Mouse (Mus musculus) urinary bladder, adult 2 months (tissue): ENCODE measurements around the gene Mdm2. TPM values are rescaled to one million over a fixed set of nuclear protein-coding genes. Genes with fewer than 3 reads are reported as not detected.
A peak's percentile ranks its signal among the peaks of the same experiment; 100 is the strongest.
"Not testable (repeated sequence)": the region's sequence is repeated elsewhere in the genome, so short reads cannot be mapped to it uniquely, and the experiment has no call there.

Source experiments
- DNase-seq: peaks from one replicate; pipeline ENCODE4 v3.0.0; 2022; ENCODE audit warnings: low spot score
- polyA plus RNA-seq: library from polyadenylated mRNA; depleted of rRNA; stranded (reverse); fragments of >200 nt; gene quantifications from 2 replicates; pipeline ENCODE4 v1.2.3, GENCODE M21; 2012; rRNA removed

Mdm2 gene
- 65.3 and 70.2 TPM in 2 replicates for polyA plus RNA-seq

DNA sequence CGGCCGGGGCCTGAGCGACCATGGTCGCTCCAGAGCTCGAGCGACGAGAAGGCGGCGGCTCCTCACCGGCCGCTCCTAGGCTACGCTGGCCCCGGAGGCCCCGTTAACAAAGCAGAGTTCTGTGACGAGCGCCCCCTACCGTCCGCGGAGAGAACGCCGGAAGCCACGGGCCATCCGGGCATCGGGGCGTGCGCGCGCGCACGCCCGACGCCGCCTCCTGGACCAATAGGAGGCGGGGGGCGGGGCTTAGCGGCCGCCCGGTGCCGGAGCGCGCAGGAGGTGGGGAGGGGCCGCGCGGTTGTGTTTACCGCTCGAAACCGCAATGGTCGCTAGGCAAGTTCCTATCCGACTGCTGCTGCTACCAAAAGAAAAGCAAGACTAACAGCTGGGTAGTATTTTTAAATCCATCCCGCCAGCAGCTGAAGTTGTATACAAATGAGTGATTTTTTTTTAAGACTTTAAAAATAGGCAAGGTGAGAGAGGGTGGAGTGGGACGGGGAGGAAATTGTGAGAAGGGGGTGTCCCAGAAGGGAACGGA is at the start of gene Mdm2:
Mdm2 (minus strand) TSS at position 155 of the 538 bp plus-strand sequence.
- peak; percentile 99 for DNase-seq

DNA sequence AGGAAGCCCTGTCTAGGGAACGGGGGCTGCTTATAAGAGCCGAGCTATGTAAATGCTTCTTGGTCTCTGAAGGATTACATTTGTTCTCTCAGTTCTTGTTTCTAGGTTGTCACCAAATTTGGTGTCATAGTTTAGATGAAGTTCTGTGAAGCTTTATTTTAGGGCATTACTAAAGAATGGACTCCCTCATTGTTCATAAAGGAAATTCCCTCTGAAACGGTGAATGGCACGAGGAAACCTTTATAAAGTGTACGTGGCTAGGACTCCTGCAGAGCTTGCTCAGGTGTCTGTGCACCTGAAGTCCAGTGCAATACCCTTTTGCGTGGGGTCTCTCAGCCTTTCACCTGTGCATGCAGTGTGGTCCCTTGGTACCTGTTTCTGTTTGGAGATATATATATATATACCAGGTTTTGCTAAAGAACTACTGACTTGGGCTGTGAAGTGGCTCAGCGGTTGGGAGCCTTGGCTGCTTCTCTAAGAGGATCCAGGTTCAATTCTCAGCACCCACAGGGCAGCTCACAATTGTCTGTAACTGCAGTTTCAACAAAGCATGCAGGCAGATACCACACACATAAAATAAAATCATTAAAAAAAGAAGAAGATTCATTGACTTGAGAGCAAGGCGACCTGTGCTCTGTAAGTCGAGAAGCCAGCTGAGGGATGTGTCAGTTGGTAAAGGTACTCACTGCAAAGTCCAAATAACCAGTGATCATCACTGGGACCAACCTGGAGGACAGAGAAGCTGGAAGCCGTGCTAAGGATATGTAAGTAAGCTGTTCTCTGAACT is 49.5 kb upstream of the Mdm2 start:
- no peak for DNase-seq

DNA sequence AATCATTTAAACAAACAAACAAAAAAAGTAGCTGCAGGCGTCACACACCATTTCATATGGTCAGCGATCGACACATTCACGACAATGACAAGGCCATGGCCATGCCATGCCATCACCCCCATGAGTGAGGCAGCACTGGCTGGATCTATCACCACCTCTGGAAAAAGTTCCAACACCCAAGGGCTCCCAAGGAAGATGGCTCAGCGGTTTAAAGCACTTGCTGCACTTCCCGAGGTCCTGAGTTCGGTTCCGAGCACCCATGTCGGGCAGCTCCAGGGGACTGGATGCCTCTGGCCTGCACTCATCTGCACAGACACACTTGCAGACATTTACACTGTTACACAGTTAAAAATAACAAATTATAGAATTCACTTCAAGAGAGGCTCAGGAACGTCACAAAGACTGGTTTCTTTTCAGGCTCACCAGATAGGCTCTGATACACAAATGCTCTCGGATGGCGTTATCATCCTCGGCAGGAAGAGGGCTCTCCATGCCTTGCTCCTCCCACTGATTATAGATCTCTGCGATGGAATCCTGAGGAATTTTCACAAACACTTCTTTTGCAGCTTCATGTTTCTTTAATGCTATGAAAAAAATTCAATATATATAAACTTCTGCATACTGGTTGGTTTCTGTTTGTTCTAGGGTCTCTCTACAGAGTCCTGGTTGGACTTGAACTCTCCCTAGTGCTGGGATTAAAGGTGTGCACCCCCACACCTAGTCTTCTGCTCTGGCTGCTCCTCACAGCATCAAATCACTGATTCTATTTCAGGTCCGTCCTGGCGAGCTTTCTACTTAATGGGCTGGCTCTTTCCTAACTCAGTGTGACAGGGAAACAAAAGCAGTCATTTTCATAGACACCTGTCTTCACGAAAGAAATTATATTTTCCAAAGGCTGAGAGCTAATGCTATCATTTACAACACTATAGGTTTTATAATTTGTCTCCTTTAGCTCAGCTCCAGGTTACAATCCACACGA is 48.5 kb upstream of the Mdm2 start:
- DNase-seq: no peak

DNA sequence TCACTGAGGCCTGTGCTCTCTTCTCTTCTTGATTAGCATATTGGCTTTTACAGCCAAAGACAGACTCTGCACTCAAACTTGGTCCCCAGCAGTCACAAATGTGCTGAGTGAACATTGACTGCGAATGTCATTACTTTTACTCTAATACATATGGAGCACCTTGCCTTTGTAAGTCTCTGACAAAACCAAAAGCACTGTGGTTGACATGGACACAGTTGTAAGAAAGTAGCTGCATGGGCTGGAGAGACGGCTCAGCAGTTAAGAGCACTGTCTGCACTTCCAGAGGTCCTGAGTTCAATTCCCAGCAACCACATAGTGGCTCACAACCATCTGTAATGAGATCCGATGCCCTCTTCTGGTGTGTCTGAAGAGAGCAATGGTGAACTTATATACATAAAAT is 47.8 kb upstream of the Mdm2 start:
- DNase-seq: not testable (repeated sequence)

DNA sequence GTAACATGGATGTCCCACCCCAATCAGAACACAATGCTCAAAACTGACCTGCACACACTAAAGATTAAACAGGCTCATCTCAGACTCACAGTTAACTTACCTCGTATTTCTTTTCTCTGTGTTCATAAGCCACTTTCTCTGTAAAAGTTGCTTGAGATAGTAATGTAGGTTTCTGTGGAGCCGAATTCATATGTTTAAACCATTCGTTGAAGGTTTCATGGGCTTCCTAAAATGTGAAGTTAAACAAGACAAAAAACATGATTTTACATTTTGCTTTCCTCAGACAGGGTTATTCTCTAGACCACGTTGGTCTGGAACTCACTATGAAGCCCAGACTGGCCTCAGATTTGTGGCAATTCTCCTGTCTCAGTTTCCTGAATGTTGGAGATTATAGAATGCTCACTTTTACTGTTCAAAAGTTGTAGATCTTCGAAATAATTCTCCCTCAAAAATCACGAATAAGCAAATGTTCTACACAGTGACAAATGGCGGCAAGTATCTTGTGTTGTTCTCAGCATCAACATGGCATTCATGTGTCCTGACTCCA is 47.3 kb upstream of the Mdm2 start:
- no peak for DNase-seq

DNA sequence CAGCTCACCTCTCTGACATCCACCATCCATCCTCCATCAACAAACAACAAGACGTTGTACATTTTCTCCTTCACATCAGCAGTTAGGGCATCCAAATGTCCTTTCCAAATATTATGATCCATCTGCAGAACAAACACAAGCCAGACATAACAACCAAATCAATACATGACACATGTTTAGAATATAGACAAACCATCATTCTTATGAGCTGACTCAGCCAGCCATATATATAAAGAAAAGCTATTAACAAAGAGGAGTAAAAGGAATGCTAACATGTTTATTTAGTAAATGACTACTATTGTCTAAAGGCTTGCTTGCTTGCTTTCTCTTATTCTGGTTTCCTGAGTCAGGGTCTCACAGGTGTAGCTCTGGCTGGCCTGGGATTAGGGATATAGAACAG is 46.7 kb upstream of the Mdm2 start:
- no peak for DNase-seq

DNA sequence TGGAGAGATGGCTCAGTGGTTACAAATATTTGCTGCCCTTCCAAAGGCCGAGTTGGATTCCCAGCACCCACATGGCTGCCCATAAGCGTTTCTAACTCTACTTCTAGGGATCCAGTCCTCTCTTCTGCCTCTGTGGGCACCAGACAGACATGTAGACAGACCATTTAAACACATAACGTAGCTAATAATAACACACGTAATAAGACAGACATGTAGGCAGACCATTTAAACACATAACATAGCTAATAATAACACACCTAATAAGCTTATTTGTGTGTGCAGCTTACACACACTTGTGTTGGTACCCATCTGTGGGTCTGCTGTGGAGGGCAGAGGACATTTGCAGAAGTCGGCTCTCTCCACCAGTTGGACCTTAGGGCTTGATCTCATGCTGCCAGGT is 46.2 kb upstream of the Mdm2 start:
- DNase-seq: no peak

DNA sequence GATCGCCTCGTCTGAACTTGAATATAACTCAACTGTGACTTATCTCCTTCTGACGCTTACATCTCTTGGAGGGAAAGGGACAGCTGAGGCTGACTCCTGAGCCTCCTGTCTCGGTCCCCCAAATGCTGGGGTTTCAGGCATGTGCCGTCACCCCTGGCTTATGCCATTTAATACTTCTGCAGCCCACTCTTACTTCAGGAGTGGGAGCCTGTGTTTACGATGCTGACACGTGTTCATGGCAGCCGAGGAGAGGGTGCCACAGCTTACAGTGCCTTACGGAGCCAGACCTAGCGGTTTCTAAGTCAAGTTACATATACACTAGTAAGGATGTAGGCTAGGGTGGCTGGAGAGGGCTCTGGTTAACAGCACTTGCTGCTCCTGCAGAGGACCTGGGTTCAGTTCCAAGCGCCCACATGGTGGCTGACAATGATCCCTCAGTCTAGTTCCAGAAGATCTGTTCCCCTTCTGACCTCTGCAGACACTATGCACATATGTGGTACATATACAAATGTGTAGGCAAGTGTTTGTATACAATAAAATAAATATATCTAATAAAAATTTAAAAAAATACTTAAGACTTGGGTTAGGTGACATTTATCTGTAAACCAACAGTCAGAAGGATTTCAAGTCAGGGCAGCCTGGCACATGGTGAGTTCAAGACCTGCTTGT is 45.4 kb upstream of the Mdm2 start:
- DNase-seq: no peak

DNA sequence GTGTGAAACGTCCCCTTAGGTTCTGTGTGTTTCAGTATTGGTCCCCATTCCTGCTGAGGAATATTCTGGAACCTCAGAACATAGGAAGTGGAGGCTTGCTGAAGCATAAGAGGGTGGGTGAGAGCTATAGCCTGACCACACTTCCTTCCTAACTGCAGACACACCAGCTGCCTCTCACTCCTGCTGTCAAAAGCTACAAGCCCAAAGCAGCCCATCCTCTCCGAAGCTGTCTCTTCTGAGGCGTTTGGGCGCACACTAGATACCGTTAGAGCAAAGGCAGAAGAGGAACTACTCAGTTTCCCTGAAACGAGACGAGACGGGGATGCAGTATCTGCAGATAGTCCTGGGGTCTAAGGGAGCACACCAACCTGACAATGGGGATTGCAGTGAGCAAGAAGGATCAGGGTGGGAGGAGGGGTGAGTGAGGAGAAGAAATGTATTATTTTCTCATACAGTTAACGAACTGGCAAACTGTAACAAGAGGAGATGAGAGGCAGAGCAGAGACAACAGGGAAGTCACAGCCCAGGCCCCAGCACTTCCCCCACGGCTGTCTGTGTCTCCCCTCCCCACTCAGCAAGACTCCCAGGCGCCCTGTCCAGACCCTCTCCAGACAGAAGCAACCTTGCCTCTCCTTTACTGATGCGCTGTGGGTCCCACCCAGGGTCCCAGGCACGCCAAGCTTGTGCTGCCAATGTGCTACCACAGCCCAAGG is 44.7 kb upstream of the Mdm2 start:
- DNase-seq: no peak

DNA sequence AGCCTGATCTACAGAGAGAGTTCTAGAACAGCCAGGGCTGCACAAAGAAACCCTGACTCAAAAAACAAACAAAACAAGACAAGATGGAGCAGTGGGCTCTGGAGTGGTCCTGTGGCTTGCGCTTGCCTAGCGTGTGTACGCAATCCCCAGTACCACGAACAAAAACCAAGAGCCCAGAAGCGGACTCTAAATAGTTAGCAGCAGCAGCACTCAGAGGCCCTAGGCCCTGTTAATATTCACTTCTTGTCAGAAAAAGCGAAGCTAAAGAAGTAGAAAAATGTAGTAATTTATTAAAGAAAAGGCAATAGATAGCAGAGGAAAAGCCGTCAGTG is 44.0 kb upstream of the Mdm2 start:
- no peak for DNase-seq

DNA sequence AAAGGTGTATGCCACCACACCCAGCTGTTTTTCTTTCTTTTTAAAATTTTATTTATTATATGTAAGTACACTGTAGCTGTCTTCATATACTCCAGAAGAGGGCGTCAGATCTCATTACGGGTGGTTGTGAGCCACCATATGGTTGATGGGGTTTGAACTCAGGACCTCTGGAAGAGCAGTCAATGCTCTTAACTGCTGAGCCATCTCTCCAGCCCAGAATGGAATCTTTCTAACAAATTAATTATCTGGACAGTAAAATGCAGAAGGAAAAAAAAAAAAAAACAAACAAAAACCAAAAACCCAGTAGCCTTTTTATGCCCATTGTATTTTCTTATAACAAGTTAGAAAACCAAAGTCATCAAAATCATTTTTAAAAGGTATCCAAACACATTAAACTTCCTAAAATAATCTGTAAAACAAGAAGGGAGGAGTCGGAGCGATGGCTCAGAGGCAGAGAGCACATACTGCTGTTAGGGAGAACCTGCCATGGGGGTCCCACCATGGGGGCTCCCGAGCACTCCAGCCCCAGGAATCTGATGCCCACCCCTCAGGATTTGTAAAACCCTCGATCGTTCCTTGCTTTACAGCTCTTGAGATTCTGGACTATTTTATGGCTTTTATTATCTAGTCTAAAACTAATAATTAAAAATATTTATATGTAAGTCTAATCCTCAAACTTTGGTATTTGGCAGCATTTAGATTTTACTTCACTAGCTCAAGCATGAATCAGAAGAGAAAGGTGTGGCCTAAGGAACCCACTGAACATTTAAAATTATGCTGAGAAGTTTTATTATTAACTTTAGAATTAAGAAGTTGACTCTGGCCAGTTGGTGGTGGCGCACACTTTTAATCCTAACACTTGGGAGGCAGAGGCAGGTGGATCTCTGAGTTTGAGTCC is 43.4 kb upstream of the Mdm2 start:
- no peak for DNase-seq

DNA sequence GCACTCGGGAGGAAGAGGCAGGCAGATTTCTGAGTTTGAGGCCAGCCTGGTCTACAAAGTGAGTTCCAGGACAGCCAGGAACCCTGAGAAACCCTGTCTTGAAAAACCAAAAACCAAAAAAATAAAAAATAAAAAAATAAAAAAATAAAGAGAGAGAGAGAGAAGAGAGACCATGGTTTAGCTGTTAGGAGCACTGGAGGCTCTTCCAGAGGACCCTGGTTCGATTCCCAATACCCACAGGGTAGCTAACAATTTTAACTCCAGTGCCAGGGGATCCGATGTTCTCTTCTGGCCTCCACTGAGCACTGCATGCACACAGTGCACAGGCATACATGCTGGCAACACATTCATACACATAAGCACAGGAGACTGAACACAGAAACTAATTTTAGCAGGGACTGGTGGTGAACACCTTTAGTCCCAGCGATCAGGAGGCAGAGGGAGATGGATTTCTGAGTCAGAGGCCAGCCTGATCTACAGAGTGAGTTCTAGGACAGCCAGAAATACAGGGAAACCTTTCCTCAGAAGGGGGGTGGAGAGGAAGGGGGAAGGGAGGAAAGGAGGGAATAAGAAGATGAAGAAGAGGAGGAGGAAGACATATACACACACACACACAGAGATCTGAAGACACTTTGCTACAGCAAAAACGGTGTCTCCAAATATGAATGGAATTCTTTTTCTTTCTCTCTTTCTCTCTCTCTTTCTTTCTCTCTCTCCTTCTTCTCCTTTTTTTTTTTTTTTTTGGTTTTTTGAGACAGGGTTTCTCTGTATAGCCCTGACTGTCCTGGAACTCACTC is 42.5 kb upstream of the Mdm2 start:
- no peak for DNase-seq

DNA sequence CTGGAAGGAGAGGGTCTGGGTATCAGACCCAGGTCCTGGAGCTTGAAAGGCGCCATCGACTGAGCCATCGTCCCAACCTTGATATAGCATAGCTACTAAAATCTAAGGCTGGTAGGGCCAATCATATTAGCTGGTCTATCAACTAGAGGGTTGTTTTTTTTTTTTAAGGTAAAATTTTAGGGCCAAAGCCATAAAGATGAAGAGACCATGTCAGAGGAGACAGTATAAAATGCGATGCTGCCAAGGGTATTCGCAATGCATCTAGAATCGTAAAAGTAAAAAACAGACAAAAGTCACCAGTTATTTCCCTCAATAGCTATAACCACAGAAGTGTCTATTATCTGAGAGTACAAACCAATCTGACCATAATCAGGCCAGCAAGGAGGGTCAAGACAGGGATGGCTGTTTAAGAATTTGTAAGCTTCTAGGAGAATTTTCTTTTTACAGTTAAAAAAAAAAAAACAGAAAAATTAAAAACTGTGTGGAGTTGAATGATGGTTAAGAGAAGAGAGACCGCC is 41.8 kb upstream of the Mdm2 start:
- DNase-seq: no peak

DNA sequence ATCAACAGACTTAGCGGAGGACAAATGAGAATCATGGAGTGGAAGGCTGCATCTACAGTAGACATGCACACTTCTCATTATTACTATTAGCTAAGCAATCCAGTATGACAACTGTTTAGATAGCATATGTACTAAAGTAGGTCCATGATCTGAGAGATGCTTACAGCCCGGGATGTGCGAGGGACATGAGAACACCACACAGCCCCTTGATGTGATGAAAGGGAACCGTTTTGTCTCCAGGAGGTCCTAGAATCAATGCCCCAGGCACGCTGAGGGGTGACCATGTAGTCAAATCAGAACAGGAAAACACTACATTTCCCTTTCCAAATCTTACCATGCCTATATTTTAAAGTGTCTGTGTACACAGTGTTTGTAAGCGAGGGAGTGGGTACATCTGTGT is 41.2 kb upstream of the Mdm2 start:
- no peak for DNase-seq

DNA sequence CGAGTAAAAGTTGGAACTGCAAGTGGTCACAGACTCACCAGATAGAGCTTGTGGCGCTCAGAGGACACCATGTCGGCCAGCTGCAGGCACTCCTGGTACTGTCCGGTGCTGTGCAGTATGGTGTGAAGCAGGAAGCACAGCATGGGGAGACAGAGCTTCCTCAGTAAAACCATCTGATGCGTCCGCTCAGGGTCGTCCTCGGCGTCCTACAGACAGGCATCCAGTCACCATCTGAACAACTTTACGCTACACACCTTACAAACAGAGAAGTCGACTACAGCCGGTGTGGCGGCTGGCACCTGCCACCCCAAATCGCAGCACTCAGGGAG is 40.7 kb upstream of the Mdm2 start:
- no peak for DNase-seq

DNA sequence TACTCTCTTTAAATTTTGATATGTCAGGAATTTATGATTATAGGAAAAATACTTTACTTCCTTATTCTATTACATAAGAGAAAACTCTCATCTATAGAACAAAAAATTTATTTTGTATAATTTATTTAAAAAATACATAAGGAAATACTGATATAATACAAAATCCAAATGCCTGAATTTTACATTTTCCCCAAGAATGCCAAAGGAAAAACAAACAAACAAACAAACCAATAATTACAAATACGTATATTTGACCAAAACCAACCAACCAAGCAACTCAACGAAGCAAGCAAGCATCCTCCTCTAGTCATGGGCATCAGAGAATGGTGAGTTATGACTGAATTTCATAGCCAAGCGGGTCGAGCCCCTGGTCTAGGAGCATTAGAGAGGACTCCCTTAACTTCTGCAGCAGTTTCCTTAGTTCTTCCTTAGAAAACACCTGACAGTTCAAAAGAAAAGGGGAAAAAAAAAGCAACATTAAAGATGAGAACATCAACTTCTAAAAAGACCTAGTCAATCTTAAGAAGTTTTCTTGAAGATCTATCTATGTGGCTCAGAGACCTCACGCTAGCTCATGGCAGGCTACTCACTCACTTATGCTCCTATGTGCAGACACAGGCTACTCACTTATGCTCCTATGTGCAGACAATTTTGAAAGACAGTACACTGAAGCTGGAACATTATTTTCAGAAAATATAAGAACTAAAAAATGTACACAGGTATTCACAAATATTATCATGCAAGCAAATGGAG is 40.1 kb upstream of the Mdm2 start:
- DNase-seq: no peak

DNA sequence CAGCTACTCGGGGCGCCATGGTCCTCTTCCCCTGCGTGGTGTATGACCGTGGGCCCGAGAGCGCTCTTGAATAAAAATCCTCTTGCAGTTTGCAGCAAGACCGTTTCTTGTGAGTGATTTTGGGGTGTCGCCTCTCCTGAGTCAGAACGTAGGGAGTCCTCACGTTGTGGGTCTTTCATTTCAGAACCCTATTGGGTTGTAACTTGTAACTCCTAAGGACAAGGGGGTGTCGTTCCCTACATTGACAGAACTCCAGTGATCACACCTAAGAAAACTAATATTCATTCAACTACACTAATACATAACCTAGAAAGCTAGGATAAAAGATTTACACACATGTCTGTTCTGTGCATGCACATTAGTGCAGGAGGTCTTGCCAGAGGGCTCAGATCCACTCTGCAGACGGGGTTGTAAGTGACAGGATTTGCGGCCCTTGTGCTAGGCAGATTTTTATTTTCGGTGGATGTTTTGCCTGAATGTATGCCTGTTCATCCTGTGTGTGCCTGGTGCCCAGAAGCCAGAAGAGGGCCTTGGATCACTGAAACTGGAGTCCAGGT is 39.3 kb upstream of the Mdm2 start:
- no peak for DNase-seq

DNA sequence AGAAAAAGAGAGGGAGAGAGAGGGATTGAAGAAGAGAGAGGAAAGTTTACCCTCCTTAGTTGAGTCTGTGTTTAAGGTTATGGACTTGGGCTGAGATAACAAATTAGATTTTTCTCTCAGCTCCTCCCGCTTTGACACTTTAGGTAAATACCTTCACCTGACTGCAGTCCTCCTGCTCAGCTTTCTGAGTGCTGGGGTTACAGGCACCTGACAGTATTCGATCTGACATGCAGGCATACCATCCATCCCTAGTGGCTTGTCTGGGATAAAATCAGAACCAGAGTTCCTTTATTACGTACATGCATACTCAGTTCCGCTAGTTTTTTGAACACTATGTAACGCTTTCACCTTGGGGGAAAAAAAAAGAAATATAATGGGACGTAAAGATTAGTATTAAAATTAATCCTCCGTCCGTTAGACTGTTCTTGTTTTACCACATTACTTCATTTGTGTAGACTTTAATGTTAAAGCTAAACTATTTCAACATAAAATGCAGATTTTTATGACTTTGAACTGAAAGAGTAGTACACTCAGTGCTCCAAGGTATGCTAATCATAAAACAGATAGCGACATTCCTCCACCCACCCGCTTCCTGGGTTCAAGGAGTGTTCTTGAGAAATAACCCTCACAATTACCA is 38.6 kb upstream of the Mdm2 start:
- no peak for DNase-seq
